Mouse (Mus musculus): ENCODE results near the gene Cpeb3.

Gene Cpeb3

GRCm38 (mm10) chr19:37048507-37048906 lies 159.9 kb downstream of the Cpeb3 start:
- no peak for DNase-seq (ENCODE audit: extremely low spot score, low read depth, low spot score)

- no peak for DNase-seq (ENCODE audit: extremely low spot score, low read depth, low spot score)
These were observed 164.0 kb downstream of the Cpeb3 start for GRCm38 (mm10) chr19:37044431-37044830.

- no peak for DNase-seq (ENCODE audit: extremely low spot score, low read depth, low spot score)
These were observed 167.5 kb downstream of the Cpeb3 start for GRCm38 (mm10) chr19:37040906-37041305.

GRCm38 (mm10) chr19:37032364-37032763 lies 176.0 kb downstream of the Cpeb3 start:
- DNase-seq (ENCODE audit: extremely low spot score, low read depth, low spot score) = no peak

- DNase-seq (ENCODE audit: extremely low spot score, low read depth, low spot score) = no peak
These were observed 177.0 kb downstream of the Cpeb3 start for GRCm38 (mm10) chr19:37031446-37031845.

GRCm38 (mm10) chr19:37029771-37030170 lies 178.6 kb downstream of the Cpeb3 start:
- DNase-seq (ENCODE audit: extremely low spot score, low read depth, low spot score) = no peak

GRCm38 (mm10) chr19:37026408-37026807 lies 182.0 kb downstream of the Cpeb3 start:
- no peak for DNase-seq (ENCODE audit: extremely low spot score, low read depth, low spot score)

- no peak for DNase-seq (ENCODE audit: extremely low spot score, low read depth, low spot score)
These were observed 182.5 kb downstream of the Cpeb3 start for GRCm38 (mm10) chr19:37025839-37026319.

- no peak for DNase-seq (ENCODE audit: extremely low spot score, low read depth, low spot score)
These were observed 186.3 kb downstream of the Cpeb3 start for GRCm38 (mm10) chr19:37022146-37022545.

GRCm38 (mm10) chr19:37020951-37021350 lies 187.4 kb downstream of the Cpeb3 start:
- DNase-seq (ENCODE audit: extremely low spot score, low read depth, low spot score) = no peak

- no peak for DNase-seq (ENCODE audit: extremely low spot score, low read depth, low spot score)
These were observed 187.9 kb downstream of the Cpeb3 start for GRCm38 (mm10) chr19:37020531-37020930.

- DNase-seq (ENCODE audit: extremely low spot score, low read depth, low spot score) = no peak
These were observed 189.5 kb downstream of the Cpeb3 start for GRCm38 (mm10) chr19:37018931-37019330.

- peak; percentile 39 for DNase-seq (ENCODE audit: extremely low spot score, low read depth, low spot score)
These were observed 190.0 kb downstream of the Cpeb3 start for GRCm38 (mm10) chr19:37018411-37018810.

- DNase-seq (ENCODE audit: extremely low spot score, low read depth, low spot score) = no peak
These were observed 191.5 kb downstream of the Cpeb3 start for GRCm38 (mm10) chr19:37016890-37017289.

GRCm38 (mm10) chr19:37014173-37014939 lies 194.0 kb downstream of the Cpeb3 start:
- no peak for DNase-seq (ENCODE audit: extremely low spot score, low read depth, low spot score)

- DNase-seq (ENCODE audit: extremely low spot score, low read depth, low spot score) = no peak
These were observed 194.9 kb downstream of the Cpeb3 start for GRCm38 (mm10) chr19:37013461-37013860.

GRCm38 (mm10) chr19:37009878-37010281 lies 198.5 kb downstream of the Cpeb3 start:
- no peak for DNase-seq (ENCODE audit: extremely low spot score, low read depth, low spot score)

GRCm38 (mm10) chr19:37004557-37004956 lies 203.8 kb downstream of the Cpeb3 start:
- DNase-seq (ENCODE audit: extremely low spot score, low read depth, low spot score) = no peak

Data from hindlimb bud, embryonic 11.5 days (tissue).